8 mouse cellular contexts compared by ENCODE assay signal in the genomic region with DNA sequence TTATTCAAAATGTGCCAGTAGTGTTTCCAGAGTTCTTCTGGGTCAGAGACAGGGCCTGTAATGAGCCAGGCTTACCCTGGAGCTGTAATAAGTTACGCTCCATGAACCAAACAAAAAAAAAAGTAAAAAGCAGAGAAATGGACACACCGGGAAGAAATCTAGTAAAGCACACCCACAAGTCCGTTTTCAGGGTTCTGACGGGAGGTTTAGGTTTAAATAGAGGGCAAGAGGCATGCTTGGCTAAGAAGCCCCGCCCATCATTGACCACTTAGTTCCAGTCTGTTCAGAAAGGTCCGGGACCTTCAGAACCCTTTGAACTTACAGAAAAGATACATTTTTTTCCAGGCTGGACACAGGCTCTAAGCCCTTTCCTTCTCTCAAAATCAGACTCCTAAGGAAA. TPM values are rescaled to one million over a fixed set of nuclear protein-coding genes. Genes with fewer than 3 reads are reported as not detected.
DNase-seq lines count a peak whose midpoint lies in the region; ATAC-seq and TF ChIP-seq lines count a peak whose summit lies in the region.

No protein-coding gene starts in this region.

- peak overlapping the region; percentile 88 for H3K27ac ChIP-seq in kidney, postnatal 0 days
- H3K27ac ChIP-seq in embryonic facial prominence, embryonic 10.5 days (replicated peaks): peak overlapping the region; percentile 91
- H3K27ac ChIP-seq in hindbrain, embryonic 16.5 days (ENCODE audit: low read depth, low read length): peak overlapping the region; percentile 97
- peak overlapping the region; percentile 96 for H3K27ac ChIP-seq in midbrain, embryonic 16.5 days (ENCODE audit: low read length)

- peaks cover 3% of the 10 kb centered on the region; the same call in 1 of the 2 replicates for H3K4me1 ChIP-seq in kidney, postnatal 0 days (replicated peaks; ENCODE audit: insufficient read depth, low read length)
- peaks cover 31% of the 10 kb centered on the region for H3K4me1 ChIP-seq in embryonic facial prominence, embryonic 10.5 days
- H3K4me1 ChIP-seq in hindbrain, embryonic 16.5 days (ENCODE audit: control insufficient read depth, insufficient read depth, low read depth, low read length): peaks cover 18% of the 10 kb centered on the region
- H3K4me1 ChIP-seq in midbrain, embryonic 16.5 days (ENCODE audit: control insufficient read depth, insufficient read depth, low read length): peaks cover 24% of the 10 kb centered on the region

- 0 out of 2 replicates have a peak overlapping the region, but pooled peaks have one; percentile 61 for H3K4me3 ChIP-seq in kidney, postnatal 0 days (replicated peaks; ENCODE audit: low read depth, low read length)
- peak overlapping the region; percentile 80 for H3K4me3 ChIP-seq in embryonic facial prominence, embryonic 10.5 days
- peak overlapping the region; percentile 92 for H3K4me3 ChIP-seq in hindbrain, embryonic 16.5 days (ENCODE audit: low read length)
- peak overlapping the region; percentile 66 for H3K4me3 ChIP-seq in midbrain, embryonic 16.5 days (ENCODE audit: low read depth, low read length)

- WGBS in kidney, postnatal 0 days: 19% methylated on average over 6 of the region's 6 CpGs
- WGBS in embryonic facial prominence, embryonic 10.5 days: 39% methylated on average over 6 of the region's 6 CpGs
- WGBS in hindbrain, embryonic 16.5 days: 38% methylated on average over 6 of the region's 6 CpGs
- WGBS in midbrain, embryonic 16.5 days: 25% methylated on average over 6 of the region's 6 CpGs

- H3K4me2 ChIP-seq in kidney, postnatal 0 days (ENCODE audit: low read length): peak overlapping the region; percentile 82
- H3K4me2 ChIP-seq in hindbrain, embryonic 16.5 days (ENCODE audit: low read length): peak overlapping the region; percentile 71
- H3K4me2 ChIP-seq in midbrain, embryonic 16.5 days (ENCODE audit: low read length): peak overlapping the region; percentile 60

- H3K36me3 ChIP-seq in kidney, postnatal 0 days (ENCODE audit: insufficient read depth, low read length): no peaks in the 10 kb centered on the region
- H3K36me3 ChIP-seq in embryonic facial prominence, embryonic 10.5 days (replicated peaks): peaks cover 17% of the 10 kb centered on the region
- no peaks in the 10 kb centered on the region for H3K36me3 ChIP-seq in hindbrain, embryonic 16.5 days (ENCODE audit: control insufficient read depth, insufficient read depth, low read length)
- 0 out of 2 replicates have a peak, but pooled peaks cover 3% of the 10 kb centered on the region for H3K36me3 ChIP-seq in midbrain, embryonic 16.5 days (ENCODE audit: control insufficient read depth, insufficient read depth, low read length)

- no peak for TF ChIP-seq CTCF in kidney, postnatal 0 days (IDR thresholded peaks at IDR 0.05; ENCODE audit: low read depth)

- no peak overlapping the region for H3K9ac ChIP-seq in kidney, postnatal 0 days (ENCODE audit: low read depth, low read length)
- H3K9ac ChIP-seq in hindbrain, embryonic 16.5 days (ENCODE audit: low read depth, low read length): peak overlapping the region; percentile 96
- H3K9ac ChIP-seq in midbrain, embryonic 16.5 days (ENCODE audit: low read depth, low read length): peak overlapping the region; percentile 88

- H3K27me3 ChIP-seq in kidney, postnatal 0 days (ENCODE audit: insufficient read depth, low read length): no peaks in the 10 kb centered on the region
- no peaks in the 10 kb centered on the region for H3K27me3 ChIP-seq in embryonic facial prominence, embryonic 10.5 days (replicated peaks; ENCODE audit: low read depth, poor library complexity, severe bottlenecking)
- no peaks in the 10 kb centered on the region for H3K27me3 ChIP-seq in hindbrain, embryonic 16.5 days (replicated peaks; ENCODE audit: control insufficient read depth, insufficient read depth, low read length)
- H3K27me3 ChIP-seq in midbrain, embryonic 16.5 days (ENCODE audit: control insufficient read depth, insufficient read depth, low read depth, low read length): no peaks in the 10 kb centered on the region

- DNase-seq in kidney, postnatal 0 days (ENCODE audit: low spot score): no peak
- DNase-seq in kidney, postnatal 36 days: no peak
- no peak for DNase-seq in embryonic facial prominence, embryonic 10.5 days (ENCODE audit: low spot score)
- DNase-seq in yolk sac, embryonic 10.5 days (ENCODE audit: low spot score): no peak
- DNase-seq in layer of hippocampus, postnatal 36 days: no peak

- peak; percentile 6; the same call in 1 of the 2 replicates for ATAC-seq in kidney, postnatal 0 days (replicated peaks; ENCODE audit: low FRiP score, low read depth)
- no peak; the same call in 1 of the 2 replicates for ATAC-seq in hindbrain, embryonic 16.5 days
- no peak; the same call in 1 of the 2 replicates for ATAC-seq in midbrain, embryonic 16.5 days
- no peak for ATAC-seq in megakaryocyte progenitor cell, adult 5-6 weeks (replicated peaks; ENCODE audit: poor library complexity)

- no peaks in the 10 kb centered on the region for H3K9me3 ChIP-seq in kidney, postnatal 0 days (replicated peaks; ENCODE audit: low read length)
- H3K9me3 ChIP-seq in embryonic facial prominence, embryonic 10.5 days: no peaks in the 10 kb centered on the region
- no peaks in the 10 kb centered on the region for H3K9me3 ChIP-seq in hindbrain, embryonic 16.5 days (ENCODE audit: control insufficient read depth, low read length)
- H3K9me3 ChIP-seq in midbrain, embryonic 16.5 days (replicated peaks; ENCODE audit: control insufficient read depth, low read length, poor library complexity, severe bottlenecking): no peaks in the 10 kb centered on the region

RNA-seq across cellular contexts. Expression of gene Gde1, which starts 0.5 kb away (rescaled TPM):
- polyA plus RNA-seq in kidney, postnatal 0 days (2015; fragmentation: Nextera tagmentation; extraction: Ambion mirVana): 139 and 148 TPM in 2 replicates
- 65.1 and 68.7 TPM in 2 replicates for polyA plus RNA-seq in embryonic facial prominence, embryonic 10.5 days (2016; fragmentation: Nextera tagmentation; extraction: Ambion mirVana)
- 226 and 249 TPM in 2 replicates for polyA plus RNA-seq in hindbrain, embryonic 16.5 days (2015; fragmentation: Nextera tagmentation; extraction: Ambion mirVana)
- polyA plus RNA-seq in midbrain, embryonic 16.5 days (2015; fragmentation: Nextera tagmentation; extraction: Ambion mirVana): 192 and 206 TPM in 2 replicates
- total RNA-seq in layer of hippocampus, postnatal 36 days (2021): 100 to 1,000 TPM; 214 to 224 TPM
- total RNA-seq in megakaryocyte progenitor cell, adult 5-6 weeks (2015): 44.1 and 48.5 TPM in 2 replicates
- total RNA-seq in megakaryocyte progenitor cell, adult 5-6 weeks (2017): 29.9 and 40.7 TPM in 2 replicates

RNA-seq across cellular contexts. Expression of gene Ccp110, which starts 6.3 kb away (rescaled TPM):
- polyA plus RNA-seq in kidney, postnatal 0 days (2015; fragmentation: Nextera tagmentation; extraction: Ambion mirVana): 6.8 and 8.1 TPM in 2 replicates
- 34.3 and 37.2 TPM in 2 replicates for polyA plus RNA-seq in embryonic facial prominence, embryonic 10.5 days (2016; fragmentation: Nextera tagmentation; extraction: Ambion mirVana)
- 22.9 and 29.2 TPM in 2 replicates for polyA plus RNA-seq in hindbrain, embryonic 16.5 days (2015; fragmentation: Nextera tagmentation; extraction: Ambion mirVana)
- 33.1 and 40.4 TPM in 2 replicates for polyA plus RNA-seq in midbrain, embryonic 16.5 days (2015; fragmentation: Nextera tagmentation; extraction: Ambion mirVana)
- 10 to 100 TPM; 51.7 to 52.3 TPM for total RNA-seq in layer of hippocampus, postnatal 36 days (2021)
- total RNA-seq in megakaryocyte progenitor cell, adult 5-6 weeks (2015): 24.0 and 25.0 TPM in 2 replicates
- total RNA-seq in megakaryocyte progenitor cell, adult 5-6 weeks (2017): 16.2 and 20.2 TPM in 2 replicates

RNA-seq across cellular contexts. Expression of gene Vps35l, which starts 34.0 kb away (rescaled TPM):
- polyA plus RNA-seq in kidney, postnatal 0 days (2015; fragmentation: Nextera tagmentation; extraction: Ambion mirVana): 59.0 and 63.9 TPM in 2 replicates
- polyA plus RNA-seq in embryonic facial prominence, embryonic 10.5 days (2016; fragmentation: Nextera tagmentation; extraction: Ambion mirVana): 69.1 and 70.0 TPM in 2 replicates
- polyA plus RNA-seq in hindbrain, embryonic 16.5 days (2015; fragmentation: Nextera tagmentation; extraction: Ambion mirVana): 91.9 and 102 TPM in 2 replicates
- polyA plus RNA-seq in midbrain, embryonic 16.5 days (2015; fragmentation: Nextera tagmentation; extraction: Ambion mirVana): 102 and 113 TPM in 2 replicates
- 10 to 100 TPM; 54.7 to 60.8 TPM for total RNA-seq in layer of hippocampus, postnatal 36 days (2021)
- total RNA-seq in megakaryocyte progenitor cell, adult 5-6 weeks (2015): 41.7 and 45.1 TPM in 2 replicates
- 37.4 and 37.9 TPM in 2 replicates for total RNA-seq in megakaryocyte progenitor cell, adult 5-6 weeks (2017)
